Mouse (Mus musculus): ENCODE results near the gene Enpp3.

GRCm38 (mm10) chr10:24778643-24779020 lies 64.0 kb downstream of the Enpp3 start:
- TF ChIP-seq CTCF (IDR thresholded peaks at IDR 0.05) (no peak), POLR2A (IDR thresholded peaks at IDR 0.05; ENCODE audit: insufficient read depth, low read depth, low read length) (no peak)

Measured in heart, adult 2 months (tissue).